Mouse (Mus musculus): Measurements from ENCODE around the gene Zswim2.
A peak's percentile ranks its signal among the peaks of the same experiment; 100 is the strongest.
"Not testable (repeated sequence)": the region's sequence is repeated elsewhere in the genome, so short reads cannot be mapped to it uniquely, and the experiment has no call there.

Gene Zswim2

GRCm38 (mm10) chr2:83940931-83941361 is at the start of gene Zswim2:
Gene Zswim2, minus strand, starts transcription at chr2:83941228.
- DNase-seq (ENCODE audit: low spot score), result peak; percentile 80

DNA sequence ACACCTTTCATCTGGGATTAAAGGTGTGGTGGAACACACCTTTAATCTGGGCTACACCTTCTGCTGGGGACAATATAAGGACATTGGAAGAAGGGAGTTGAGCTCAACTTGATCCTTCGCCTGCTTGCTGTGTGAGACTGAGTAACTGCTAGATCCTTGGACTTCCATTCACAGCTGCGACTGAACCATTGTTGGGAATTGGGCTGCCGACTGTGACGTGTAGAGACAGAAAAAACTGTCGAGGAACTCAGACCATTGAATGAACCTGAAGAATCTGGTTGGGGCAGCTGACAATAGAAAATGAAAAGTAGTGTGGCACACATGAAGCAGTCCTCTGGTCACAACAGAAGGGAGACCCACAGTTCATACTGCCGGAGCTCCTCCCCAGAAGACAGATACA is 49.2 kb upstream of the Zswim2 start, which contains the start of gene Gm13691:
Gm13691 (plus strand) TSS at position 301 of the 400 bp plus-strand sequence.
- not testable (repeated sequence) for DNase-seq (ENCODE audit: low spot score)

DNA sequence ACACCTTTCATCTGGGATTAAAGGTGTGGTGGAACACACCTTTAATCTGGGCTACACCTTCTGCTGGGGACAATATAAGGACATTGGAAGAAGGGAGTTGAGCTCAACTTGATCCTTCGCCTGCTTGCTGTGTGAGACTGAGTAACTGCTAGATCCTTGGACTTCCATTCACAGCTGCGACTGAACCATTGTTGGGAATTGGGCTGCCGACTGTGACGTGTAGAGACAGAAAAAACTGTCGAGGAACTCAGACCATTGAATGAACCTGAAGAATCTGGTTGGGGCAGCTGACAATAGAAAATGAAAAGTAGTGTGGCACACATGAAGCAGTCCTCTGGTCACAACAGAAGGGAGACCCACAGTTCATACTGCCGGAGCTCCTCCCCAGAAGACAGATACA is 43.4 kb upstream of the Zswim2 start, which contains the start of gene Gm13697:
Gm13697 (plus strand) TSS at position 301 of the 400 bp plus-strand sequence.
- DNase-seq (ENCODE audit: low spot score), result not testable (repeated sequence)

- not testable (repeated sequence) for DNase-seq (ENCODE audit: low spot score)
Measured at GRCm38 (mm10) chr2:83978633-83979032, 37.6 kb upstream of the Zswim2 start, which contains the start of gene Gm13694. Gene Gm13694, plus strand, starts transcription at chr2:83978933.

- DNase-seq (ENCODE audit: low spot score), result not testable (repeated sequence)
Measured at GRCm38 (mm10) chr2:83972823-83973222, 31.8 kb upstream of the Zswim2 start, which contains the start of gene Gm13696. Gene Gm13696, plus strand, starts transcription at chr2:83973123.

GRCm38 (mm10) chr2:83967013-83967412 is 26.0 kb upstream of the Zswim2 start, which contains the start of gene Gm13695:
Gene Gm13695, plus strand, starts transcription at chr2:83967313.
- DNase-seq (ENCODE audit: low spot score), result not testable (repeated sequence)

GRCm38 (mm10) chr2:83961203-83961602 is 20.2 kb upstream of the Zswim2 start, which contains the start of gene Gm13693:
Gene Gm13693, plus strand, starts transcription at chr2:83961503.
- DNase-seq (ENCODE audit: low spot score), result not testable (repeated sequence)

- DNase-seq (ENCODE audit: low spot score), result not testable (repeated sequence)
Measured at GRCm38 (mm10) chr2:83955393-83955792, 14.4 kb upstream of the Zswim2 start, which contains the start of gene Gm13698. Gene Gm13698, plus strand, starts transcription at chr2:83955693.

DNA sequence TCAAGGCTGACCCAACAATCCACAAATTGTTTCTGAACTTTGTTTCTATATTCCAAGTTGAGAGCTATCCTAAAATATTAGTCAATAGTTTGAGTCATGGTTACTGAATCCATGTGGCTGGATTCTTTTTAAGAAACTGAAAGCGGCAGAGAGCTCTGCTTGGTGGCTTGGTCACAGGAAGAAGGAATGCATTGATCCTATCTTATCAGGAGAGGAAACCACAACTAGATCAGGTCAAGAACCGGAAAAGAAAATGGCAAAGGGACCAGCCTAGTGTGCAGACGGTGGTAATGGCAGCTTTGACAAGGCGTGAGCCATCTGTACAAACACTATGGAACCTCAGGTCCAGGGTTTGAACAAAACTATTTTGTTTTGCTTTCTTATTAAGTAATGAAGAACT is 764 bp upstream of the Zswim2 start:
- DNase-seq (ENCODE audit: low spot score), result no peak

GRCm38 (mm10) chr2:83941378-83941777 is 350 bp upstream of the Zswim2 start:
- DNase-seq (ENCODE audit: low spot score), result no peak

DNA sequence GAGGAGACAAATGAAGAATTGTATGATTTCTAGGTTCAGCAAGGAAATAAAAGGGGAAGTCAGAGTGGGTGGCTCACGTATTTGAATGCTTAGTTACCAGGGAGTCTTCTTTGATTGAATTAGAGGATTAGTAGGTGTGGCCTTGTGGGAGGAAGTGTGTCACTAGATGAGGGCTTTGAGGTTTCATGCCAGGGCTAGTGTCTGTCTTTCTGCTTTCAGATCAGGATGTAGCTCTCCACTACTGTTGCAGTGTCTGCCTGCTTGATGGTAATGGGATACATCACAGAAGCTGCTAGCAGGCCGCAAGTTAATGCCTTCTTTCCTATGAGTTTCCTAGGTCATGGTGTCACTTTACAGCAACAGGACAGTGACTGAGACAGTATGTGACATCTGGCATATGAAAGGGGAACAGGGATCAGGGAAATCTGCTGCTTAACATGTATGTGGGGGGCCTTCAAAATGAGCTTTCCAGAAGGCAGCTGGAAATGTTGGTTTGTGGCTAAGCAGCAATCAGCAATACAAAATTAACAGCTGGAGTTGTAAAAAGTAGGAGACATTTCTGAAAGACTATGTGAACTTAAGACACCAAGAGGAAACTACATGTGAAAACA is 11.4 kb downstream of the Zswim2 start:
- no peak for DNase-seq (ENCODE audit: low spot score)

DNA sequence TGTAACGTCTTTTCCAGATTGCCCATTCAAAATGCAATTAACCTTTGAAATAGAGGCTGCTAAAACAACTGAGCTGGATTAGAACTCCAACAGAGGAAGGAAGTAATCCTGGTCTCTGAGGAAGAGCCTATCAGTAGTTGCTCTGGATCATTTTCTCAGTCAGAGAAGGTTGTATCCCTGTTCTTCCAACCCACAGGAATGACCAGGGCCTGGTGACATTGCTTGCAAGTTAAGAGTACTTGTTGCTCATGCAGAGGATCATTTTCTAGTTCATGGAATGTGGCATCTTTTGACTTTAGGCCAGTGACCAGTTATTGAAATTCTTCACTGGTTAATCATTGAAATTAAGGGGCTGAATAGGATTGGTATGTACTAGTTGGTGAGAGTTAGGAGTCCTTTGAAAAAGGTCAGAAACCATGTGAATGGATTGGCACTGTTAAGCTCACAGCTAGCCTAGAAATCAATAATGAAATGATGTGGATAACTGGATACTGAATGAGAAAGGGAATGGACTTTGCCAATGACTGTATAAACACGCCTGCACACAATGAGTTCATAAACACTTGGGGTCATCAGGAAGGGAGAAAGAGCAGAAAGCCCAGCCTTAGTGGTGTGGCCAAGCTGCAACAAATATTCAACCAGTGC is 39.0 kb downstream of the Zswim2 start:
- DNase-seq (ENCODE audit: low spot score), result no peak

DNA sequence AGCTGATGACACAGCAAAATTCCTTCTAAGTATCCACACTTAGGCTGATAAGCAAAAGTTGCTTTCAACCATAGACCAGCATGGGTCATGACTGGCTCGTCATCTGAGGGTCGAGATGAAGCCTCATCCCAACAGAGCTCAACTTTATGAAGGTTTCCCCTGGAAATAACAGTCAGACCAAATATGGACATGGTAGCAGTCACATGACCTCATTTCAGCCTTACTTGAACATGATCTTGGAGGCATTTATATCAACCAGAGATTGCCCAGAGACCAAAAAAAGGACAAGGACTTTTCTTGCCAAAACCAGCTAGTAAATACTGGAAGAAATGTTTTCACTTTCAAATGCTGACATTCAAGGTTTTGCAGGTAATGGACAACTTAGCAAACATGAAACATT is 47.3 kb downstream of the Zswim2 start:
- DNase-seq (ENCODE audit: low spot score), result no peak

GRCm38 (mm10) chr2:83883850-83884420 is 57.1 kb downstream of the Zswim2 start:
- no peak for DNase-seq (ENCODE audit: low spot score)

Data from left cerebral cortex, adult 11 months (tissue).